In the genomic region with DNA sequence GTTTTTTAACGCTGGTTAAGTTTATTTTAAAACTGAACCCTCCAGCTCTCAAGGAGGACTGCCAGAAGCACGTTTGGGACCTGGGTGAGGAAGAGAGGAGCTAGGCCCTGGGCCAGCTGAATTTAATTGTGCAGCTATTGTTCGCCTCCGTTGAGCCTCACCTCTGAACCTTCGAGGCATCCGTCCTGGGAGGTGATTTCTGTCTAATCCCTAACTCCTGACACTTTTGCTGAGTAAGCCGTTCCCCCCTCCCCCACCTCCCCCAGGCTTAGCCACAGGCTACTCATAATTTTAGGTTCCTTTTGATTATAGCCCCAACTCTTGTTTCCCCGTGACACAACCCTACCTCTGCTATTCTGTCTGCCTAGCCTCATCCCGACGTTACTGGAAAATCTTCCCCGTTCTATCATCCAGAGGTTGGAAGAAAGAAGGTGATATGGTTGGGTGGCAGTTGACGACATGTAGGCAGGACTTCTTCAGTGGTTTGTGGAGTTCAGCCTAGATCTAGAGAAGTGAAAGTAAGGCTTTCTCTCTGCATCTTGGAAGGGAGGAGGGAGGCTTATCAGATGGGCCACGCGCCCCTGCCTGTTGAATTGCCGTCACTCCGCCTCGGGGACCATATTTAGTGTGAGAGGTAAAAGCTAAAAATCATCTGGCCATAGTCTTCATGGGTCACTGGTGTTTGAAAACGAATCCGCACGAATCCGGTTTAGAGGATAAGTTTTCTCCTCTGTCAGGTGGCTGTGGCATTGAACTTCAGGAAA, we compare ENCODE assay signal across 1 mouse cellular context.
TF ChIP-seq lines count a peak whose summit lies in the region.

No protein-coding gene starts in this region.

TF ChIP-seq in MEL, 35 proteins besides CTCF, POLR2A, EP300 and RAD21 (continued from another document):
- TF ChIP-seq CHD1 (IDR thresholded peaks at IDR 0.05; ENCODE audit: low read depth, low read length) (no peak), ZNF384 (IDR thresholded peaks at IDR 0.05; ENCODE audit: low read depth, low read length) (no peak), MYB (IDR thresholded peaks at IDR 0.05; ENCODE audit: low read depth, low read length) (no peak), POLR2AphosphoS5 (IDR thresholded peaks at IDR 0.05; ENCODE audit: borderline replicate concordance, low read depth, low read length) (no peak), CHD2 (IDR thresholded peaks at IDR 0.05; ENCODE audit: low read length) (peak; percentile 27; the same call in 1 of the 2 replicates), TBP (IDR thresholded peaks at IDR 0.05; ENCODE audit: low read depth, low read length) (peak; percentile 59; the same call in 1 of the 2 replicates), RCOR1 (IDR thresholded peaks at IDR 0.05; ENCODE audit: low read depth, low read length) (peak; percentile 58), ZKSCAN1 (IDR thresholded peaks at IDR 0.05; ENCODE audit: low read depth, low read length) (no peak), UBTF (IDR thresholded peaks at IDR 0.05; ENCODE audit: borderline replicate concordance, insufficient read depth, low read depth, low read length) (no peak), TAL1 (IDR thresholded peaks at IDR 0.05; ENCODE audit: low read length) (no peak), NELFE (IDR thresholded peaks at IDR 0.05; ENCODE audit: low read depth, low read length) (no peak), HCFC1 (IDR thresholded peaks at IDR 0.05; ENCODE audit: low read depth, low read length) (peak; percentile 51), ZMIZ1 (IDR thresholded peaks at IDR 0.05; ENCODE audit: low read depth, low read length) (no peak), MYC (IDR thresholded peaks at IDR 0.05; ENCODE audit: low read depth, low read length) (peak; percentile 71; the same call in 1 of the 2 replicates), GABPA (IDR thresholded peaks at IDR 0.05; ENCODE audit: low read depth, low read length) (no peak), JUND (IDR thresholded peaks at IDR 0.05; ENCODE audit: low read depth, low read length) (no peak), MAFK (IDR thresholded peaks at IDR 0.05; ENCODE audit: borderline replicate concordance, low read depth, low read length) (peak; percentile 93), ZC3H11A (IDR thresholded peaks at IDR 0.05; ENCODE audit: low read depth, low read length) (no peak), USF2 (IDR thresholded peaks at IDR 0.05; ENCODE audit: borderline replicate concordance in 1 of 2, insufficient read depth in 1 of 2, low read depth in 1 of 2, low read length in 2 of 2) (no peak), TCF12 (IDR thresholded peaks at IDR 0.05; ENCODE audit: low read depth, low read length) (peak; percentile 41; the same call in 1 of the 2 replicates), ELF1 (IDR thresholded peaks at IDR 0.05; ENCODE audit: low read depth, low read length) (no peak), POLR2AphosphoS2 (IDR thresholded peaks at IDR 0.05; ENCODE audit: low read length) (peak; percentile 66), E2F4 (IDR thresholded peaks at IDR 0.05; ENCODE audit: borderline replicate concordance, low read depth, low read length) (no peak), MAZ (IDR thresholded peaks at IDR 0.05; ENCODE audit: low read depth, low read length) (peak; percentile 82; the same call in 1 of the 2 replicates), GATA1 (IDR thresholded peaks at IDR 0.05; ENCODE audit: low read depth, low read length) (peak; percentile 99), ETS1 (IDR thresholded peaks at IDR 0.05; ENCODE audit: low read depth, low read length) (peak; percentile 88), MAX (IDR thresholded peaks at IDR 0.05; ENCODE audit: low read length) (0 out of 2 replicates have a peak, but pooled peaks have one; percentile 46), SMC3 (IDR thresholded peaks at IDR 0.05; ENCODE audit: low read depth, low read length) (no peak), MXI1 (IDR thresholded peaks at IDR 0.05; ENCODE audit: low read depth, low read length) (peak; percentile 68; the same call in 1 of the 2 replicates), USF1 (IDR thresholded peaks at IDR 0.05; ENCODE audit: low read depth, low read length) (peak; percentile 56), BHLHE40 (IDR thresholded peaks at IDR 0.05; ENCODE audit: borderline replicate concordance, low read depth, low read length) (0 out of 2 replicates have a peak, but pooled peaks have one; percentile 30), MEF2A (IDR thresholded peaks at IDR 0.05; ENCODE audit: extremely low read depth, insufficient replicate concordance, low read depth, low read length, poor library complexity, severe bottlenecking) (peak; percentile 24; the same call in 1 of the 2 replicates), SIN3A (IDR thresholded peaks at IDR 0.05; ENCODE audit: low read length) (peak; percentile 77; the same call in 1 of the 2 replicates)
TF ChIP-seq in MEL: peak in this region for 17.
